Mouse (Mus musculus) thymus, adult 18-20 months (tissue): ENCODE data around the gene Tle3.

ENCODE experiments used
- DNase-seq, 2 experiments: peaks; one replicate each; pipeline ENCODE4 v3.0.0; 2022; ENCODE audit warnings: mixed read lengths in 2 of 2

The Tle3 gene

GRCm38 (mm10) chr9:61359741-61360140, 12.4 kb upstream of the Tle3 start:
- DNase-seq: no peak

- no peak for DNase-seq
Measured at GRCm38 (mm10) chr9:61360163-61360562, 12.0 kb upstream of the Tle3 start.

- DNase-seq: no peak
Measured at GRCm38 (mm10) chr9:61360727-61361631, 11.2 kb upstream of the Tle3 start.

- DNase-seq: no peak
Measured at GRCm38 (mm10) chr9:61363194-61363593, 9.0 kb upstream of the Tle3 start.

GRCm38 (mm10) chr9:61366108-61366507, 6.1 kb upstream of the Tle3 start:
- DNase-seq: no peak

GRCm38 (mm10) chr9:61367156-61367555, 5.0 kb upstream of the Tle3 start:
- no peak for DNase-seq

GRCm38 (mm10) chr9:61367857-61368566, 4.2 kb upstream of the Tle3 start:
- no peak for DNase-seq

GRCm38 (mm10) chr9:61368567-61369240, 3.5 kb upstream of the Tle3 start:
- DNase-seq: no peak

GRCm38 (mm10) chr9:61369316-61370273, 2.6 kb upstream of the Tle3 start:
- DNase-seq: peak; percentile 51 to 53

GRCm38 (mm10) chr9:61370454-61370888, 1.7 kb upstream of the Tle3 start:
- DNase-seq: peak; percentile 98

- DNase-seq: peak; percentile 56
Measured at GRCm38 (mm10) chr9:61370889-61371754, 1.0 kb upstream of the Tle3 start.

- no peak for DNase-seq
Measured at GRCm38 (mm10) chr9:61372510-61372975, 377 bp downstream of the Tle3 start.

- DNase-seq: peak; percentile 47 to 63
Measured at GRCm38 (mm10) chr9:61372976-61373633, 939 bp downstream of the Tle3 start.

GRCm38 (mm10) chr9:61373634-61373941, 1.4 kb downstream of the Tle3 start:
- DNase-seq: peak in 1 of 2 experiments; percentile 41

GRCm38 (mm10) chr9:61373942-61374900, 2.1 kb downstream of the Tle3 start:
- peak in 1 of 2 experiments; percentile 56 for DNase-seq

GRCm38 (mm10) chr9:61375002-61375401, 2.8 kb downstream of the Tle3 start:
- no peak for DNase-seq

GRCm38 (mm10) chr9:61375802-61376561, 3.8 kb downstream of the Tle3 start:
- DNase-seq: no peak

- no peak for DNase-seq
Measured at GRCm38 (mm10) chr9:61376650-61377049, 4.5 kb downstream of the Tle3 start.
